Mouse (Mus musculus) ES-Bruce4 (cell line): ENCODE data around the gene Wwp2. TPM values are rescaled to one million over a fixed set of nuclear protein-coding genes. Genes with fewer than 3 reads are reported as not detected.

ENCODE experiments used
- H3K27ac ChIP-seq: 2 replicates; pipeline ENCODE4 v1.5.1; 2012; ENCODE audit warnings: low read length, inconsistent platforms; ENCODE audit not compliant: insufficient read depth
- H3K27me3 ChIP-seq: 2 replicates; pipeline ENCODE4 v1.6.1; 2012; ENCODE audit warnings: mild to moderate bottlenecking, low read length, inconsistent platforms; ENCODE audit not compliant: control insufficient read depth, poor library complexity, insufficient read depth, severe bottlenecking
- H3K36me3 ChIP-seq: 2 replicates; pipeline ENCODE4 v1.6.1; 2012; ENCODE audit warnings: inconsistent platforms, mild to moderate bottlenecking, low read length, moderate library complexity; ENCODE audit not compliant: control insufficient read depth, poor library complexity, insufficient read depth, severe bottlenecking
- H3K4me1 ChIP-seq: one replicate; pipeline ENCODE4 v1.8.1; 2011; ENCODE audit warnings: low read length; ENCODE audit not compliant: control insufficient read depth, insufficient read depth
- H3K4me3 ChIP-seq: 2 replicates; pipeline ENCODE4 v1.5.1; 2011; ENCODE audit warnings: low read depth, mild to moderate bottlenecking, low read length
- H3K9ac ChIP-seq: 2 replicates; pipeline ENCODE4 v1.6.1; 2012; ENCODE audit warnings: low read depth, mild to moderate bottlenecking, inconsistent platforms; ENCODE audit not compliant: poor library complexity, severe bottlenecking
- H3K9me3 ChIP-seq: replicated peaks from 2 replicates; pipeline ENCODE4 v1.6.1; 2012; ENCODE audit warnings: mild to moderate bottlenecking, low read length, inconsistent platforms; ENCODE audit not compliant: control insufficient read depth, poor library complexity, insufficient read depth, severe bottlenecking
- CTCF ChIP-seq: IDR thresholded peaks from one replicate; pipeline ENCODE4 v1.8.1; 2011; ENCODE audit warnings: low read depth, low read length
- EP300 ChIP-seq: IDR thresholded peaks from 2 replicates; pipeline ENCODE4 v1.6.1; 2011; ENCODE audit warnings: low read depth, low read length; ENCODE audit not compliant: insufficient read depth
- POLR2A ChIP-seq: IDR thresholded peaks from one replicate; pipeline ENCODE4 v1.8.1; 2011; ENCODE audit warnings: low read length; ENCODE audit not compliant: insufficient read depth
- polyA plus RNA-seq: library from polyadenylated mRNA; stranded (reverse); fragments of >200 nt; gene quantifications from 2 replicates; pipeline ENCODE4 v1.2.4, GENCODE M21; 2011; ENCODE audit warnings: low read depth; ENCODE audit not compliant: missing spikeins, insufficient read depth, insufficient read length

The Wwp2 gene
- polyA plus RNA-seq, 1 experiment, result 48.7 TPM

- no peak overlapping the region for H3K9ac ChIP-seq
- no peaks in the 10 kb centered on the region for H3K9me3 ChIP-seq
- TF ChIP-seq CTCF (no peak), POLR2A (no peak), EP300 (no peak)
- no peak overlapping the region for H3K4me3 ChIP-seq
- peak overlapping the region; percentile 37 for H3K27ac ChIP-seq
- H3K4me1 ChIP-seq, result peaks cover 12% of the 10 kb centered on the region
- no peaks in the 10 kb centered on the region for H3K36me3 ChIP-seq
- no peaks in the 10 kb centered on the region for H3K27me3 ChIP-seq
These were observed 66.2 kb downstream of the Wwp2 start for GRCm38 (mm10) chr8:107502407-107502806.

DNA sequence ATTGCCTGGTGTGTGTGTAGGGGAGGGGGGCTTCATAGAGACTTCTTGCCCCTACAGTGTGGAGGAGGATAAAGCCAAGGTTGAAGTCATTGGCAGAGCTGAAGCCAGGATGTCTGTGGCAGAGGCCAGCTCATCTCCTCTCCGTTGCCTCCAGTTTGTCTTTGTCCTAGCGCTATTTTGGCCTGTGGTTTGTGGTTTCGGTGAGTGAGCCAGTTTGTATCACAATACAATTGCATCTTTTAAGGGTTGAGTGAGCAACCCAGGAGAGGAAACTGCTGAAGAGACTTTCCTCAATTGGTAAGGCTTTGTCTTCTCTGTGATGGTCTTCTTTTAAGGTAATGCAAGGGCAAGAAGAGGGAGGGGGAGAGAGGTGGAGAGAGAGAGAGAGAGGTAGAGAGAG lies 66.8 kb downstream of the Wwp2 start:
- Histone ChIP-seq H3K9ac (no peak overlapping the region), H3K4me1 (peaks cover 12% of the 10 kb centered on the region), H3K36me3 (no peaks in the 10 kb centered on the region), H3K27me3 (no peaks in the 10 kb centered on the region), H3K9me3 (no peaks in the 10 kb centered on the region), H3K27ac (peak overlapping the region; percentile 37), H3K4me3 (no peak overlapping the region)
- no peak for TF ChIP-seq CTCF
- TF ChIP-seq POLR2A, result no peak
- TF ChIP-seq EP300, result no peak

GRCm38 (mm10) chr8:107503354-107503753 lies 67.2 kb downstream of the Wwp2 start:
- Histone ChIP-seq H3K27ac (peak overlapping the region; percentile 30; the same call in 1 of the 2 replicates), H3K4me3 (no peak overlapping the region), H3K4me1 (peaks cover 12% of the 10 kb centered on the region), H3K36me3 (no peaks in the 10 kb centered on the region), H3K9ac (no peak overlapping the region), H3K27me3 (no peaks in the 10 kb centered on the region), H3K9me3 (no peaks in the 10 kb centered on the region)
- no peak for TF ChIP-seq POLR2A
- TF ChIP-seq EP300, result no peak
- no peak for TF ChIP-seq CTCF

GRCm38 (mm10) chr8:107504239-107504985 lies 68.2 kb downstream of the Wwp2 start:
- Histone ChIP-seq H3K4me3 (no peak overlapping the region), H3K36me3 (0 out of 2 replicates have a peak, but pooled peaks cover under 1% of the 10 kb centered on the region), H3K27me3 (no peaks in the 10 kb centered on the region), H3K9me3 (no peaks in the 10 kb centered on the region), H3K4me1 (peaks cover 12% of the 10 kb centered on the region), H3K9ac (no peak overlapping the region; the same call in 1 of the 2 replicates), H3K27ac (no peak overlapping the region)
- TF ChIP-seq POLR2A (no peak), CTCF (no peak)

- Histone ChIP-seq H3K27me3 (no peaks in the 10 kb centered on the region), H3K27ac (0 out of 2 replicates have a peak overlapping the region, but pooled peaks have one; percentile 30), H3K4me3 (no peak overlapping the region), H3K36me3 (0 out of 2 replicates have a peak, but pooled peaks cover 2% of the 10 kb centered on the region), H3K4me1 (peaks cover 12% of the 10 kb centered on the region), H3K9ac (no peak overlapping the region), H3K9me3 (no peaks in the 10 kb centered on the region)
- TF ChIP-seq EP300 (no peak), CTCF (no peak)
These were observed 69.1 kb downstream of the Wwp2 start for GRCm38 (mm10) chr8:107505271-107505670.

GRCm38 (mm10) chr8:107507019-107507418 lies 70.9 kb downstream of the Wwp2 start:
- no peaks in the 10 kb centered on the region for H3K27me3 ChIP-seq
- TF ChIP-seq CTCF (no peak), EP300 (no peak), POLR2A (no peak)
- no peak overlapping the region for H3K27ac ChIP-seq
- no peaks in the 10 kb centered on the region for H3K9me3 ChIP-seq
- H3K9ac ChIP-seq, result no peak overlapping the region
- H3K4me1 ChIP-seq, result peaks cover 12% of the 10 kb centered on the region
- 0 out of 2 replicates have a peak, but pooled peaks cover 2% of the 10 kb centered on the region for H3K36me3 ChIP-seq
- H3K4me3 ChIP-seq, result no peak overlapping the region
